Mouse (Mus musculus) ES-E14 (cell line): ENCODE measurements around the gene Nlrp9b.

Experiments
- CHD2 ChIP-seq: IDR thresholded peaks from 2 replicates; pipeline ENCODE4 v1.6.1; 2014; ENCODE audit warnings: mild to moderate bottlenecking, low read depth, low read length, inconsistent platforms
- HCFC1 ChIP-seq: IDR thresholded peaks from 2 replicates; pipeline ENCODE4 v1.6.1; 2012; ENCODE audit warnings: low read length, inconsistent platforms, borderline replicate concordance; ENCODE audit not compliant: insufficient read depth
- MAFK ChIP-seq: IDR thresholded peaks from 2 replicates; pipeline ENCODE4 v1.6.1; 2014; ENCODE audit warnings: mild to moderate bottlenecking, low read depth, low read length, inconsistent platforms; ENCODE audit not compliant: insufficient read depth
- ZC3H11A ChIP-seq: IDR thresholded peaks from 2 replicates; pipeline ENCODE4 v1.6.1; 2012; ENCODE audit warnings: low read depth, mild to moderate bottlenecking, inconsistent platforms, low read length, borderline replicate concordance
- ZNF384 ChIP-seq: IDR thresholded peaks from 2 replicates; pipeline ENCODE4 v1.6.1; 2012; ENCODE audit warnings: low read depth, low read length, inconsistent platforms

- TF ChIP-seq MAFK (no peak), ZNF384 (no peak), ZC3H11A (no peak), HCFC1 (no peak), CHD2 (no peak)
Observed at GRCm38 (mm10) chr7:19950589-19950988, 40.7 kb upstream of the Nlrp9b start, which contains the start of gene Igsf23.
